Comparison of ENCODE assay signal across 8 mouse cellular contexts in genomic region chr12:117385072-117385666, GRCm38 (mm10).
A peak's percentile ranks its signal among the peaks of the same experiment; 100 is the strongest.
DNase-seq lines count a peak whose midpoint lies in the region; ATAC-seq and TF ChIP-seq lines count a peak whose summit lies in the region.

No protein-coding gene starts in this region.

- no peak for TF ChIP-seq POLR2A in bone marrow, adult 2 months (IDR thresholded peaks at IDR 0.05; ENCODE audit: borderline replicate concordance, control insufficient read depth, low read depth, low read length)
- no peak for TF ChIP-seq POLR2A in embryonic fibroblast, embryonic 13.5 days (IDR thresholded peaks at IDR 0.05; ENCODE audit: low read depth, low read length)

- peak; percentile 55; the same call in 1 of the 2 replicates for ATAC-seq in heart, postnatal 0 days (ENCODE audit: insufficient read depth, low read depth)
- 0 out of 2 replicates have a peak, but pooled peaks have one; percentile 18 for ATAC-seq in liver, embryonic 15.5 days (ENCODE audit: insufficient read depth)
- ATAC-seq in neural tube, embryonic 14.5 days (ENCODE audit: low read depth) = peak; percentile 81

- peak; percentile 70 for DNase-seq in CD4-positive helper T cell, adult 2 months (ENCODE audit: low read depth, low spot score)
- DNase-seq in heart, postnatal 0 days (ENCODE audit: low spot score) = peak; percentile 66
- peak; percentile 81 to 92 for DNase-seq in kidney, postnatal 25 days
- DNase-seq in telencephalon, adult 2 months (ENCODE audit: low read depth, low spot score) = peak; percentile 54

- no peaks in the 10 kb centered on the region for H3K9me3 ChIP-seq in heart, postnatal 0 days (replicated peaks; ENCODE audit: control insufficient read depth, low read length)
- H3K9me3 ChIP-seq in liver, embryonic 15.5 days (replicated peaks) = no peaks in the 10 kb centered on the region
- no peaks in the 10 kb centered on the region for H3K9me3 ChIP-seq in neural tube, embryonic 14.5 days (ENCODE audit: control insufficient read depth, low read length)

- H3K27ac ChIP-seq in bone marrow, adult 2 months (ENCODE audit: control insufficient read depth, insufficient read depth, low read depth, low read length, poor library complexity) = no peak overlapping the region
- no peak overlapping the region for H3K27ac ChIP-seq in embryonic fibroblast, embryonic 13.5 days (ENCODE audit: insufficient read depth, low read length)
- H3K27ac ChIP-seq in heart, postnatal 0 days (ENCODE audit: low read depth) = no peak overlapping the region
- no peak overlapping the region for H3K27ac ChIP-seq in liver, embryonic 15.5 days (replicated peaks)
- H3K27ac ChIP-seq in neural tube, embryonic 14.5 days (ENCODE audit: low read depth, low read length) = no peak overlapping the region

- TF ChIP-seq CTCF in bone marrow, adult 2 months (IDR thresholded peaks at IDR 0.05; ENCODE audit: control insufficient read depth, insufficient read depth, low read length) = peak; percentile 91
- TF ChIP-seq CTCF in embryonic fibroblast, embryonic 13.5 days (IDR thresholded peaks at IDR 0.05; ENCODE audit: borderline replicate concordance, insufficient read depth, low read length) = peak; percentile 94
- TF ChIP-seq CTCF in heart, postnatal 0 days (IDR thresholded peaks at IDR 0.05; ENCODE audit: low read depth) = peak; percentile 95

- no peaks in the 10 kb centered on the region for H3K4me1 ChIP-seq in bone marrow, adult 2 months (ENCODE audit: control insufficient read depth, insufficient read depth, low read length)
- no peaks in the 10 kb centered on the region for H3K4me1 ChIP-seq in embryonic fibroblast, embryonic 13.5 days (ENCODE audit: control insufficient read depth, insufficient read depth, low read length)
- peaks cover 7% of the 10 kb centered on the region; the same call in 1 of the 2 replicates for H3K4me1 ChIP-seq in heart, postnatal 0 days (ENCODE audit: control insufficient read depth, insufficient read depth)
- no peaks in the 10 kb centered on the region for H3K4me1 ChIP-seq in liver, embryonic 15.5 days (replicated peaks)
- H3K4me1 ChIP-seq in neural tube, embryonic 14.5 days (ENCODE audit: control insufficient read depth, insufficient read depth, low read length) = no peaks in the 10 kb centered on the region

- no peaks in the 10 kb centered on the region for H3K36me3 ChIP-seq in heart, postnatal 0 days (replicated peaks; ENCODE audit: control insufficient read depth, insufficient read depth, low read length)
- H3K36me3 ChIP-seq in liver, embryonic 15.5 days (replicated peaks) = no peaks in the 10 kb centered on the region
- H3K36me3 ChIP-seq in neural tube, embryonic 14.5 days (ENCODE audit: control insufficient read depth, insufficient read depth, low read length) = no peaks in the 10 kb centered on the region

- no peak for TF ChIP-seq EP300 in heart, postnatal 0 days (IDR thresholded peaks at IDR 0.05; ENCODE audit: low read depth)

- H3K4me2 ChIP-seq in heart, postnatal 0 days (ENCODE audit: low read depth, low read length) = no peak overlapping the region
- H3K4me2 ChIP-seq in liver, embryonic 15.5 days = no peak overlapping the region
- no peak overlapping the region for H3K4me2 ChIP-seq in neural tube, embryonic 14.5 days (ENCODE audit: low read depth, low read length)

- 13% methylated on average over 6 of the region's 6 CpGs for WGBS in bone marrow, adult 2 months
- WGBS in heart, postnatal 0 days = 18% methylated on average over 6 of the region's 6 CpGs
- WGBS in liver, embryonic 15.5 days (ENCODE audit: insufficient replicate concordance) = 17% methylated on average over 6 of the region's 6 CpGs
- 11% methylated on average over 6 of the region's 6 CpGs for WGBS in neural tube, embryonic 14.5 days

- H3K27me3 ChIP-seq in heart, postnatal 0 days (ENCODE audit: control insufficient read depth, insufficient read depth, low read length) = no peaks in the 10 kb centered on the region
- H3K27me3 ChIP-seq in liver, embryonic 15.5 days = no peaks in the 10 kb centered on the region
- no peaks in the 10 kb centered on the region for H3K27me3 ChIP-seq in neural tube, embryonic 14.5 days (ENCODE audit: control insufficient read depth, insufficient read depth, low read length)

- no peak overlapping the region for H3K9ac ChIP-seq in heart, postnatal 0 days (replicated peaks; ENCODE audit: low read depth, low read length)
- H3K9ac ChIP-seq in liver, embryonic 15.5 days = no peak overlapping the region
- no peak overlapping the region for H3K9ac ChIP-seq in neural tube, embryonic 14.5 days (replicated peaks; ENCODE audit: low read depth, low read length)

- H3K4me3 ChIP-seq in bone marrow, adult 2 months (replicated peaks; ENCODE audit: control insufficient read depth, low read depth, low read length) = no peak overlapping the region
- no peak overlapping the region for H3K4me3 ChIP-seq in embryonic fibroblast, embryonic 13.5 days (ENCODE audit: insufficient read depth, low read length)
- no peak overlapping the region for H3K4me3 ChIP-seq in heart, postnatal 0 days (ENCODE audit: low read depth, low read length)
- H3K4me3 ChIP-seq in liver, embryonic 15.5 days (replicated peaks) = no peak overlapping the region
- no peak overlapping the region for H3K4me3 ChIP-seq in neural tube, embryonic 14.5 days (ENCODE audit: low read depth, low read length)

Comparison
In these comparisons a context has a peak if more than half of its experiments do, and no peak if none do; other contexts are left out.
1. ATAC-seq: peak in every context shown above with its lines; median percentile 81 in neural tube, embryonic 14.5 days; 55 in heart, postnatal 0 days; 18 in liver, embryonic 15.5 days.